Comparison of ENCODE assay signal across 8 mouse cellular contexts in genomic region chr12:40016648-40017460, GRCm38 (mm10). TPM values are rescaled to one million over a fixed set of nuclear protein-coding genes. Genes with fewer than 3 reads are reported as not detected.
A peak's percentile ranks its signal among the peaks of the same experiment; 100 is the strongest.
DNase-seq lines count a peak whose midpoint lies in the region; ATAC-seq and TF ChIP-seq lines count a peak whose summit lies in the region.

No protein-coding gene starts in this region.

- no peak for TF ChIP-seq CTCF in layer of hippocampus, adult 2 months (conservative IDR thresholded peaks at IDR 0.05)
- TF ChIP-seq CTCF in liver, embryonic 14.5 days (IDR thresholded peaks at IDR 0.05; ENCODE audit: low read depth): no peak
- TF ChIP-seq CTCF in testis, adult 2 months (IDR thresholded peaks at IDR 0.05; ENCODE audit: control insufficient read depth, insufficient read depth, insufficient replicate concordance, low read depth, low read length): no peak

- H3K9ac ChIP-seq in intestine, embryonic 15.5 days: peak overlapping the region; percentile 50
- H3K9ac ChIP-seq in liver, embryonic 14.5 days (replicated peaks): peak overlapping the region; percentile 66

- peak overlapping the region; percentile 62 for H3K4me2 ChIP-seq in intestine, embryonic 15.5 days (replicated peaks)
- H3K4me2 ChIP-seq in liver, embryonic 14.5 days (ENCODE audit: low read depth): peak overlapping the region; percentile 75

- peak overlapping the region; percentile 50 for H3K4me3 ChIP-seq in layer of hippocampus, adult 2 months
- H3K4me3 ChIP-seq in embryonic facial prominence, embryonic 10.5 days: peak overlapping the region; percentile 40
- peak overlapping the region; percentile 26 for H3K4me3 ChIP-seq in intestine, embryonic 15.5 days (replicated peaks)
- H3K4me3 ChIP-seq in liver, embryonic 14.5 days (ENCODE audit: insufficient read depth in 1 of 2, low read depth in 2 of 2, low read length in 2 of 2): peak overlapping the region; percentile 51
- peak overlapping the region; percentile 11 for H3K4me3 ChIP-seq in testis, adult 2 months (ENCODE audit: control insufficient read depth, low read depth, low read length)

- peak overlapping the region; percentile 81 for H3K27ac ChIP-seq in layer of hippocampus, adult 2 months
- H3K27ac ChIP-seq in embryonic facial prominence, embryonic 10.5 days (replicated peaks): peak overlapping the region; percentile 70
- peak overlapping the region; percentile 74 for H3K27ac ChIP-seq in intestine, embryonic 15.5 days
- peak overlapping the region; percentile 38 for H3K27ac ChIP-seq in liver, embryonic 14.5 days
- peak overlapping the region; percentile 25 for H3K27ac ChIP-seq in testis, adult 2 months (ENCODE audit: control insufficient read depth, insufficient read depth, low read depth, low read length)

- no peak for TF ChIP-seq POLR2A in testis, adult 2 months (IDR thresholded peaks at IDR 0.05; ENCODE audit: control insufficient read depth, low read depth, low read length)

- no peaks in the 10 kb centered on the region for H3K4me1 ChIP-seq in embryonic facial prominence, embryonic 10.5 days
- 0 out of 2 replicates have a peak, but pooled peaks cover 3% of the 10 kb centered on the region for H3K4me1 ChIP-seq in intestine, embryonic 15.5 days (replicated peaks)
- H3K4me1 ChIP-seq in liver, embryonic 14.5 days (replicated peaks; ENCODE audit: control insufficient read depth in 2 of 2, insufficient read depth in 2 of 2, low read length in 1 of 2): peaks cover 10 to 11% of the 10 kb centered on the region in 2 experiments
- H3K4me1 ChIP-seq in testis, adult 2 months (ENCODE audit: control insufficient read depth, insufficient read depth, low read length): peaks cover 6% of the 10 kb centered on the region

- DNase-seq in layer of hippocampus, adult 2 months (ENCODE audit: low spot score in 2 of 2): peak in 1 of 2 experiments; percentile 1
- no peak for DNase-seq in layer of hippocampus, adult 8-10 months (ENCODE audit: low spot score in 2 of 2)
- peak; percentile 31 for DNase-seq in embryonic facial prominence, embryonic 10.5 days (ENCODE audit: low spot score)
- peak in 2 of 3 experiments; percentile 36 to 56 for DNase-seq in liver, embryonic 14.5 days (ENCODE audit: low read depth in 3 of 3, low spot score in 3 of 3)
- DNase-seq in naive thymus-derived CD4-positive, alpha-beta T cell, adult 2 months (ENCODE audit: low read depth): peak; percentile 67

- no peaks in the 10 kb centered on the region for H3K9me3 ChIP-seq in embryonic facial prominence, embryonic 10.5 days
- no peaks in the 10 kb centered on the region for H3K9me3 ChIP-seq in intestine, embryonic 15.5 days
- H3K9me3 ChIP-seq in liver, embryonic 14.5 days (ENCODE audit: control insufficient read depth, low read length): no peaks in the 10 kb centered on the region

- H3K36me3 ChIP-seq in embryonic facial prominence, embryonic 10.5 days (replicated peaks): no peaks in the 10 kb centered on the region
- no peaks in the 10 kb centered on the region for H3K36me3 ChIP-seq in intestine, embryonic 15.5 days
- H3K36me3 ChIP-seq in liver, embryonic 14.5 days (replicated peaks; ENCODE audit: control insufficient read depth, insufficient read depth, low read depth): no peaks in the 10 kb centered on the region
- no peaks in the 10 kb centered on the region for H3K36me3 ChIP-seq in testis, adult 2 months (ENCODE audit: control insufficient read depth, insufficient read depth, low read length)

- ATAC-seq in granulocyte monocyte progenitor cell, adult 5-6 weeks (replicated peaks; ENCODE audit: poor library complexity, severe bottlenecking): peak; percentile 89
- peak; percentile 96 for ATAC-seq in intestine, embryonic 15.5 days
- ATAC-seq in liver, embryonic 14.5 days (ENCODE audit: insufficient read depth): peak; percentile 84

- peak; percentile 54; the same call in 1 of the 2 replicates for TF ChIP-seq EP300 in liver, embryonic 14.5 days (IDR thresholded peaks at IDR 0.05; ENCODE audit: low read depth)

- no peaks in the 10 kb centered on the region for H3K27me3 ChIP-seq in embryonic facial prominence, embryonic 10.5 days (replicated peaks; ENCODE audit: low read depth, poor library complexity, severe bottlenecking)
- H3K27me3 ChIP-seq in intestine, embryonic 15.5 days (replicated peaks): no peaks in the 10 kb centered on the region
- H3K27me3 ChIP-seq in liver, embryonic 14.5 days (ENCODE audit: control insufficient read depth, insufficient read depth, low read length): no peaks in the 10 kb centered on the region
- no peaks in the 10 kb centered on the region for H3K27me3 ChIP-seq in testis, adult 2 months (ENCODE audit: control insufficient read depth, insufficient read depth, low read length)

- WGBS in embryonic facial prominence, embryonic 10.5 days: 42% methylated on average over 19 of the region's 19 CpGs
- WGBS in intestine, embryonic 15.5 days: 8% methylated on average over 19 of the region's 19 CpGs
- WGBS in liver, embryonic 14.5 days (ENCODE audit: insufficient replicate concordance): 8% methylated on average over 19 of the region's 19 CpGs

RNA-seq across cellular contexts. Expression of gene Arl4a, which starts 21.0 kb away (rescaled TPM):
- 10 to 100 TPM; 29.9 to 30.5 TPM for total RNA-seq in layer of hippocampus, adult 2 months (2021)
- total RNA-seq in layer of hippocampus, adult 8-10 months (2022): 10 to 100 TPM; 27.5 to 30.5 (median 28.4) TPM
- 23.5 and 23.8 TPM in 2 replicates for polyA plus RNA-seq in embryonic facial prominence, embryonic 10.5 days (2016; fragmentation: Nextera tagmentation; extraction: Ambion mirVana)
- 7.4 and 19.5 TPM in 2 replicates for total RNA-seq in granulocyte monocyte progenitor cell, adult 5-6 weeks (2014; fragmentation: Nextera tagmentation)
- total RNA-seq in granulocyte monocyte progenitor cell, adult 5-6 weeks (2017): 11.6 and 13.5 TPM in 2 replicates
- 67.9 and 74.1 TPM in 2 replicates for polyA plus RNA-seq in intestine, embryonic 15.5 days (2015; fragmentation: Nextera tagmentation; extraction: Ambion mirVana)
- polyA plus RNA-seq in liver, embryonic 14.5 days (2012; rRNA removed): 22.6 and 39.5 TPM in 2 replicates
- 83.6 and 91.3 TPM in 2 replicates for polyA plus RNA-seq in liver, embryonic 14.5 days (2014; fragmentation: Nextera tagmentation; extraction: Ambion mirVana)
- 218 and 255 TPM in 2 replicates for polyA plus RNA-seq in testis, adult 2 months (2012; rRNA removed)

Comparison
In these comparisons a context has a peak if more than half of its experiments do, and no peak if none do; other contexts are left out.
1. DNase-seq: peak in embryonic facial prominence, embryonic 10.5 days (single experiment), liver, embryonic 14.5 days (2 of 3) and naive thymus-derived CD4-positive, alpha-beta T cell, adult 2 months (single experiment); none in layer of hippocampus, adult 8-10 months (0 of 2).
2. H3K27ac ChIP-seq: peak in every context shown above with its lines; median percentile 81 in layer of hippocampus, adult 2 months; 74 in intestine, embryonic 15.5 days; 70 in embryonic facial prominence, embryonic 10.5 days; 38 in liver, embryonic 14.5 days; 25 in testis, adult 2 months.
3. Peak in every context shown above with its lines, with median percentiles within 50 percentile points of each other: H3K4me3 ChIP-seq and ATAC-seq.